Mouse (Mus musculus): Measurements from ENCODE around the gene Coq8b.

The Coq8b gene

GRCm38 (mm10) chr7:27307551-27307950 is 74.7 kb downstream of the Coq8b start:
- DNase-seq (ENCODE audit: low read depth, low spot score): no peak
